Mouse (Mus musculus) spleen, postnatal 14 days (tissue): ENCODE measurements at regions not wholly inside any gene's neighbourhood (a gene's known extent, or its start where the extent isn't known, plus 50 kb on each side); places are given as distances from the start of the nearest gene placed in this dataset.

Source experiments
- DNase-seq, 2 experiments: peaks; one replicate each; pipeline ENCODE4 v3.0.0; 2021 to 2022; ENCODE audit warnings: low spot score in 2 of 2

GRCm38 (mm10) chr16:77322338-77322737 lies 279.6 kb downstream of the Gm11146 start:
- no peak for DNase-seq

DNA sequence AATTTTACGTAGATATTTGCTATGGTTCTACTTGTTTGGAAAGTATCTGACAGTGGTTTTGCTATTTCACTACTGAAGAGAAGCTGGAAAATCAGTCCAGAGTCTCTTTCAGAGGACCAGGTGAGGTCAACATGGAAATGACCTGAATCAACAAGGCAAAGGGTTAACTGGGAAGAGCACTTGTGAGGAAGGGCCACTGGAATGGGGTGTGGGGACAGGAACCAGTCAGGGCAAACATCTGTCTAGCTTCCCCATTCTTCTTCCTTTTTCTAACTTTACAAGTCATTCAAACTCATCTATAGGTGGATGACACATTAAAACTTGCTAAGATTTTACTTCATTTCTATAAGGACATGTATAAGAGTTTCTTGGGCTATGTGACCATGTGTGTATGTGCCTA lies 283.7 kb downstream of the Gm11146 start:
- no peak for DNase-seq

- DNase-seq: no peak
Measured at GRCm38 (mm10) chr16:77315354-77315753, 286.5 kb downstream of the Gm11146 start.

GRCm38 (mm10) chr16:77313195-77313594 lies 288.7 kb downstream of the Gm11146 start:
- DNase-seq: no peak

- no peak for DNase-seq
Measured at GRCm38 (mm10) chr16:77301270-77302171, 288.0 kb downstream of the Usp25 start.

DNA sequence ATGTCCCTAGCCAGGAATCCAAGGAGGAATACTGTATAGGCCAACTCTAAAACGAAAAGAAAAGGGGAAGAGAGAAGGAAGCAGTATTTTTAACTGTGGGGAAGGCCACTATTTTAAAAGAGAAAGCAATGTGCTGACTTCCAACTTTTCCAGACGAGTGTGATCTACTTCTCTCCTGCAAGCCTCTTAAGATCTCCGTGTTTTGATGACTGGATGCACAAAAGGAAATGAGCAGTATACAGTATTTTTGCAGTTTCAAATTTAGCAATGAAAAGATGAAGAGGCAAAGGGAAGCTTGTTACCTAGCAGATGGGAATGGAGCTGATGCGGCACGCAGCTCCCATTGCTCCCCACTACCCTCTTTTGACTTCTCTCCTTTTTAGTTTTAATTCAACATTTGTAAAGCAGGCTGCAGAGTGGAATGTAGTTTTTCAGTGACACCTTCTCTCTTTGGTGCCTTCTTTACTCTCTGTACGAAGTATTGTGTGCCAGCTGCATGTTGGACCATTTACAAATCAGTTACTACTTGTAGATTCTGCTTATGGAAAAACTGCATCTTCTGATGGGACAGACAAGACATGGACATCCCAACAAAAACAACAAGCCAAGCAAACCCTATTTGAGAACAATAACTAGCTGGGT lies 287.2 kb downstream of the Usp25 start:
- no peak for DNase-seq

DNA sequence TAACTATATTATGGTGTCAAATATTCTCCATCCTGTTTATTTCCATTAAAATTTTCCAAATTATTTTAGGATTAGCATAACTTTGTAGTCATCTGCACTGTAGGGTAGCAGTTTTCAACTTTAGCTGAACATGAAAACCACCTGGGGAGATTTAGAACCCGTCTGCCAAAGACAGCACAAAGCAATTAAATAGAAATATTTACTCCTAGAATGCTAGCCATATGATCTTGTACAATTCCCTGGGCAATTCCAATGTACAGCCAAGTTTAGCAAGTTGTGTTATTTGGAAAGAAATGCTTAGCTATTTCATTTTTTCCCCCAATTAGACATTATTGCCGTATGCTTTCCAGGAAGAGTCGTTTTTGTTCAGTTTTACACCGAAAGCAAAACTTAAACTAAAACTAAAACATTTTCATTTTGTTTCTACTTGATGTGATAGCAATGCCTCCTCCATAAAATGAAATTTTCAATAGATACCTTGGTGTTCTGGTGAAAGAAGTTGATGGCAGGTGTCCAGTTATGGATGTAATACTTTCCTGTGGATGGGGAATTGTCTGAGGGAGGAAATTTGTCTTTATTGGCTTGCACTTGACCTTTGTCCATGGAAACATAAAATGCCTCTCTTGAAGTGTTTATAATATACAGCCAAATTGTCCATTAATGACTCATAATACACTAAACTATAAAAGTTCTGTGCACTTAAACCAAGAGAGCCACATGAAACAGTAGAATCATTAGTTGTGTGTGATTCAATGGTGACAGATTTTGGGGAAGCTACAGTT lies 282.3 kb downstream of the Usp25 start:
- DNase-seq: no peak

GRCm38 (mm10) chr16:77292317-77292771 lies 278.8 kb downstream of the Usp25 start:
- no peak for DNase-seq

- DNase-seq: no peak
Measured at GRCm38 (mm10) chr16:77291723-77292316, 278.3 kb downstream of the Usp25 start.

- no peak for DNase-seq
Measured at GRCm38 (mm10) chr16:77284205-77284604, 270.7 kb downstream of the Usp25 start.

- DNase-seq: no peak
Measured at GRCm38 (mm10) chr16:77279916-77280315, 266.4 kb downstream of the Usp25 start.

GRCm38 (mm10) chr16:77279495-77279894 lies 266.0 kb downstream of the Usp25 start:
- DNase-seq: no peak

DNA sequence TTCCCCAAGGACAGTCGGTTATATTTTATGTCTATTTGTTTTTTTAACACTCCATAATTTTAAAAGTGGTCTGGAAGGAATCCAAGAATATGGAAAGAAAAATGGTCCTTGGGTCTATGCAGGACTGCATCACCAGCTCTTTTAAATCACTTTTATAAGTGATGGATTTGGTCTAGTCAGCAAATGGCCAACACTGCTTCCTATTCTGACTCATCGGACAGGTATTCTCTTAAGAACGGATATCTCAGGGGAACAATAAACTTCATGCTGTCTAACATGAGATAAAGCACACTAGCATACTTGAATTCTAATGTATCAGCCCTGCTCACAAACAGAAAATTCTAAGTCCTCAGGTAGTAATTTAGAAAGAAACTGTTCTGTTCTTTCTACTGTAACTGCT lies 259.8 kb downstream of the Usp25 start:
- no peak for DNase-seq

GRCm38 (mm10) chr16:77268926-77269325 lies 255.4 kb downstream of the Usp25 start:
- DNase-seq: no peak

GRCm38 (mm10) chr16:77267679-77268078 lies 254.2 kb downstream of the Usp25 start:
- no peak for DNase-seq

DNA sequence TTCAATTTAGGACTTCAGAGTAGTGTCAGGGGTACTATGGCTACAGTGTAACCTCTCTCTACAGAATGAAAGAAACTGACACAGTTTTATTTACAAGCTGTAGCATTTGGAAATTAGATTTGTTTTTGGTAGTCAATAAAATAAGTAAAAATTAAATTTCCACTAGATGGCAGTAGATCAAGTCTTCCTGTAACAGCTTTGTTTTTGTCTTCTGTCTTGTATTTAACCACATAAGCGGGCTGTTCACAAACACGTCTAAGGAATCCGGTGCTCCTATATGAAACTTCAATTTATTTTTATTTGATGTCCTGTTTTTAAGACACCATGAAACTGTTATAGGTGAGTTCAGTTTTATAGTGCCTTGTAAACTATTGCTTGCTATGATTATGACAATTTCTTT lies 238.8 kb downstream of the Usp25 start:
- DNase-seq: no peak

DNA sequence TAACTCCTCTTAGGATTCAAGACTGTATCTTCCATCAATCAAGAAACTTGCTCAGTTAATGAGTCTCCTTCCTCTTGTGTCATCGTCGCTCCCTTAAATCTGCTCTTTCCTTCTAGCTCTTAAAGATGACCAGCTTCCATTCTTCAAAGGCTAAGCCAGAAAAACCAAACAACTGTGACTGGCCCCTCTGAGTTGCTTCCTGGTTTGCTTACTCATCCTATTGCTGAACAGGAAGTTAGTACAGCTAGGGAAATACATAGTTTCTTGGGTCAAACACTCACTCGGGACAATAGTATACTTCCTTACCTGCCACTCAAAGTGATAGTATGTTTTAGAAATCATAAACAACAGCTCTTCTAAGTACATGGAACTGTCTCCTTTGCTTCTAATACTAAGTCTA lies 237.9 kb downstream of the Usp25 start:
- DNase-seq: no peak

DNA sequence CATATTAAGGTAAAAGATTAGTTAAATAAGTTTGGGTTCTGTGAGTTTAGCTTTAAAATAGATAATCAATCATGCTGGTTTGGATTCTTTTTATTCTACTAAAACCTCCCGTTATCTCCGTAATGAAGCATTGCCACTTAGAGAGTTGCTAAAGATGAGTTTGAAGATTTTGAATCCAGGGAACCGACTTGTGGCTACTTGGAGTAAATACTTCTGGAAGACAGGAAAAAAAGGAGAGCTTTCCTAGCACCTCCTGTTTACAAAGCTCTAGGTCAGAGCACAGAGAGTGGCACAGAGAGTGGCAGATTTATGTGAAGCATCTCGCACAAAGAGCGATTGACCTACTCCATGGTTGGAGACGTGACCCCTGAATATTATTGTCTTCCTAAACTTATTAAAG lies 227.4 kb downstream of the Usp25 start:
- no peak for DNase-seq

DNA sequence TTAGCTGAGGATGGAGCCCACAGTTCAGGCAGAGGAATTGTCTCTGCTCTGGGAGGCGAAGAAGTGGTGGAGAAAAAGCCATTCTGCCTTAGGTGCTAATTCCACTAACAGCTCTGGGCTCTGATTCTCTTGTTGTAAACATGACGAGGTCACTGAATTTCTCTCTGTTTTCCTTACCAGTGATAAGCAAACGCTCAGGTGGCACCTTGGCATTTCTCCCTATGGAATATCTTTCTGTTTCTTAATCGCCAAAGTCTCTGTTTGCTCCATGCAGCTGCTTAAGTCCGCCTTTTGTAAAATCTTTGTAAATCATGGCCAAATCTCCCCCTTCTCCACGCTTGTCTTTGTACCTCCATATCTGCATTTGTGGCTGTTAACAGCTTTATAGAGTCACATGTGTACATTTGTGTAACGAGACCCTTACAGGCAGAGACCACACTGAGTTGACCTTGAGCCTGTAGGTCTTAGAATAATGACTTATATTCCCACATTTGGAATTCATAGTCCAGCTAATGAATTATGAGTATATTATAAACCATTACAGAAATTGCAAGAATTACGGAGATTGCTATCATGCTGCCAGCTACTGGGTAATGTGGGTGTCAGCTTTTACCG lies 225.8 kb downstream of the Usp25 start:
- no peak for DNase-seq

DNA sequence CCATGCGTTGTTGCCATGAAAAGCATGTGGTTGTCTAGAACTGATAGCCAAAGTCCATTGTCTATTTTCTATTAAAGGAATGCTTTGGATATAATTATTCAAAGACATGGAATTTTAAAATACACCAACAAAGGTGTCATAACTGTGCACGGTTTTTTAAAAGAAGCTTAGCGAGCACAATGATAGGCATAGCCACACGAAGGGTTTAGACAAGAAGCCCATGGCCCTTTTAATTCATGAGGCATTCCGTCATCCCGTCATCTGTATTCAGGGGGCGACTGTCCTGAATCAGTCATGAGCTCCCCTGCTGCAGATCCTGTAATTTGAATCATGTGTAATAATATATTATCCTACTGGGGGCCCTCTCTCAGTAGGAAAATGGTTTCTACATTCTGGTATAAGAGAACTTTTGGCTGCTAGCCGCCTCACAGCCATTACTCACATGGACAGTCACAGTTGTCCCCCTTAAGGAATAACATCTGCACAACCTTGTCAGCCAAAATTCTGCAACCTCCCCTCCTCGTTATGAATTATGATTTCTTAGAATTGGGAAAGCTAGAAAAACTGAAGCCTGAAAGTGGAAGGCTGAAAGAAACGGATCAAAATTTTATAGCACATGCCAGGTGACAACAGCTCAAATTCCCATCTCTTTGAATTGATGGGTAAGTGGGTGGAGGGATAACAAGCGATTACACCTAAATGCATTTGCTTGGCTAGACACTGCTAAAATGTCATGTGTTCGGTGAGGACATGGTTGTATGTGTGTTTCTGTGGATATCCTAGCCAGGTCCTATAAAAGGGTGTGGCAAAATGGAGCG lies 225.1 kb downstream of the Usp25 start:
- no peak for DNase-seq
